Mouse (Mus musculus) kidney, embryonic 14.5 days (tissue): ENCODE data around the gene Fmnl1. TPM values are rescaled to one million over a fixed set of nuclear protein-coding genes. Genes with fewer than 3 reads are reported as not detected.

Experiments used
- ATAC-seq: fragments of 200-750 bp; cut with Nextera tagmentation; 2 replicates; pipeline ENCODE4 v1.8.0; 2017; ENCODE audit warnings: moderate number of reproducible peaks, mild to moderate bottlenecking, moderate TSS enrichment, moderate library complexity; ENCODE audit not compliant: low FRiP score, low TSS enrichment
- H3K27ac ChIP-seq: fragments of 300-500 bp; sonication (generic); 2 replicates; pipeline ENCODE4 v1.5.1; 2014; ENCODE audit warnings: low read depth, mild to moderate bottlenecking, low read length, moderate library complexity, mixed read lengths
- H3K27me3 ChIP-seq: fragments of 300-500 bp; sonication (generic); 2 replicates; pipeline ENCODE4 v1.6.1; 2014; ENCODE audit warnings: mild to moderate bottlenecking, low read length; ENCODE audit not compliant: control insufficient read depth, insufficient read depth
- H3K36me3 ChIP-seq: fragments of 300-500 bp; sonication (generic); 2 replicates; pipeline ENCODE4 v1.6.1; 2014; ENCODE audit warnings: low read length, mixed read lengths; ENCODE audit not compliant: control insufficient read depth, insufficient read depth
- H3K4me1 ChIP-seq: fragments of 300-500 bp; sonication (generic); 2 replicates; pipeline ENCODE4 v1.6.1; 2014; ENCODE audit warnings: low read length, mixed read lengths; ENCODE audit not compliant: control insufficient read depth, insufficient read depth
- H3K4me2 ChIP-seq: fragments of 300-500 bp; sonication (generic); replicated peaks from 2 replicates; pipeline ENCODE4 v1.6.1; 2014; ENCODE audit warnings: low read depth, mild to moderate bottlenecking, low read length
- H3K4me3 ChIP-seq: fragments of 300-500 bp; sonication (generic); 2 replicates; pipeline ENCODE4 v1.5.1; 2014; ENCODE audit warnings: mild to moderate bottlenecking, low read length
- H3K9ac ChIP-seq: fragments of 300-500 bp; sonication (generic); 2 replicates; pipeline ENCODE4 v1.6.1; 2014; ENCODE audit warnings: low read depth, mild to moderate bottlenecking, low read length, moderate library complexity
- H3K9me3 ChIP-seq: fragments of 300-500 bp; sonication (generic); 2 replicates; pipeline ENCODE4 v1.6.1; 2016; ENCODE audit warnings: low read length; ENCODE audit not compliant: control insufficient read depth
- WGBS: fragments of 180-500 bp; shearing (Covaris S2); extraction: QIAGEN DNeasy Blood & Tissue Kit; methylation state at CpG from one replicate; pipeline ENCODE4 v1.1.7; 2014; 5-methylcytosine and 5-hydroxymethylcytosine counted together
- polyA plus RNA-seq: library from polyadenylated mRNA; unstranded; fragments of >200 nt; fragmentation: Nextera tagmentation; extraction: Ambion mirVana; gene quantifications from 2 replicates; pipeline ENCODE4 v1.2.1, GENCODE M21; 2014

Gene Fmnl1
- polyA plus RNA-seq, 1 experiment from 2014 or later = 4.0 TPM

GRCm38 (mm10) chr11:103140763-103141100, 30.2 kb upstream of the Fmnl1 start:
- Histone ChIP-seq H3K27ac (peak overlapping the region; percentile 79), H3K4me1 (peaks cover 29% of the 10 kb centered on the region), H3K9me3 (no peaks in the 10 kb centered on the region), H3K9ac (peak overlapping the region; percentile 40), H3K36me3 (peaks cover 6% of the 10 kb centered on the region; the same call in 1 of the 2 replicates), H3K27me3 (no peaks in the 10 kb centered on the region), H3K4me2 (no peak overlapping the region), H3K4me3 (no peak overlapping the region)
- WGBS = 68% methylated on average over 6 of the region's 6 CpGs
- no peak for ATAC-seq

GRCm38 (mm10) chr11:103141101-103141943, 29.6 kb upstream of the Fmnl1 start:
- Histone ChIP-seq H3K4me1 (peaks cover 29% of the 10 kb centered on the region), H3K9me3 (no peaks in the 10 kb centered on the region), H3K4me3 (no peak overlapping the region), H3K4me2 (peak overlapping the region; percentile 8; the same call in 1 of the 2 replicates), H3K36me3 (peaks cover 6% of the 10 kb centered on the region; the same call in 1 of the 2 replicates), H3K27me3 (no peaks in the 10 kb centered on the region), H3K27ac (peak overlapping the region; percentile 79), H3K9ac (peak overlapping the region; percentile 40; the same call in 1 of the 2 replicates)
- 18% methylated on average over 10 of the region's 11 CpGs for WGBS
- ATAC-seq = peak; percentile 48; the same call in 1 of the 2 replicates

GRCm38 (mm10) chr11:103141944-103142255, 29.0 kb upstream of the Fmnl1 start:
- H3K4me1 ChIP-seq = peaks cover 29% of the 10 kb centered on the region
- H3K9me3 ChIP-seq = no peaks in the 10 kb centered on the region
- ATAC-seq = no peak
- H3K27me3 ChIP-seq = no peaks in the 10 kb centered on the region
- H3K36me3 ChIP-seq = peaks cover 6% of the 10 kb centered on the region; the same call in 1 of the 2 replicates
- H3K9ac ChIP-seq = peak overlapping the region; percentile 4; the same call in 1 of the 2 replicates
- H3K4me3 ChIP-seq = no peak overlapping the region
- peak overlapping the region; percentile 8; the same call in 1 of the 2 replicates for H3K4me2 ChIP-seq
- H3K27ac ChIP-seq = peak overlapping the region; percentile 79
- WGBS = 13% methylated on average over 1 of the region's 1 CpGs

GRCm38 (mm10) chr11:103142441-103143182, 28.3 kb upstream of the Fmnl1 start:
- peak overlapping the region; percentile 35 for H3K4me2 ChIP-seq
- no peaks in the 10 kb centered on the region for H3K27me3 ChIP-seq
- H3K27ac ChIP-seq = peak overlapping the region; percentile 79
- peak overlapping the region; percentile 40 for H3K9ac ChIP-seq
- H3K4me3 ChIP-seq = peak overlapping the region; percentile 16
- peak; percentile 70 for ATAC-seq
- no peaks in the 10 kb centered on the region for H3K9me3 ChIP-seq
- WGBS = 23% methylated on average over 8 of the region's 8 CpGs
- peaks cover 29% of the 10 kb centered on the region for H3K4me1 ChIP-seq
- peaks cover 6% of the 10 kb centered on the region; the same call in 1 of the 2 replicates for H3K36me3 ChIP-seq

GRCm38 (mm10) chr11:103144309-103145285, 26.3 kb upstream of the Fmnl1 start:
- H3K4me2 ChIP-seq = no peak overlapping the region
- H3K27ac ChIP-seq = no peak overlapping the region; the same call in 1 of the 2 replicates
- H3K9ac ChIP-seq = no peak overlapping the region
- peaks cover 29% of the 10 kb centered on the region for H3K4me1 ChIP-seq
- H3K27me3 ChIP-seq = no peaks in the 10 kb centered on the region
- H3K36me3 ChIP-seq = no peaks in the 10 kb centered on the region
- 40% methylated on average over 12 of the region's 12 CpGs for WGBS
- no peak overlapping the region for H3K4me3 ChIP-seq
- no peaks in the 10 kb centered on the region for H3K9me3 ChIP-seq
- no peak for ATAC-seq

GRCm38 (mm10) chr11:103146386-103146785, 24.5 kb upstream of the Fmnl1 start:
- Histone ChIP-seq H3K4me1 (peaks cover 23% of the 10 kb centered on the region), H3K4me2 (no peak overlapping the region), H3K9ac (no peak overlapping the region), H3K4me3 (no peak overlapping the region), H3K27ac (no peak overlapping the region), H3K9me3 (no peaks in the 10 kb centered on the region), H3K27me3 (no peaks in the 10 kb centered on the region), H3K36me3 (no peaks in the 10 kb centered on the region)
- no peak for ATAC-seq
- 93% methylated on average over 4 of the region's 4 CpGs for WGBS

- Histone ChIP-seq H3K4me2 (no peak overlapping the region), H3K4me1 (peaks cover 9% of the 10 kb centered on the region), H3K27me3 (no peaks in the 10 kb centered on the region), H3K9me3 (no peaks in the 10 kb centered on the region), H3K36me3 (no peaks in the 10 kb centered on the region), H3K27ac (no peak overlapping the region), H3K4me3 (no peak overlapping the region), H3K9ac (no peak overlapping the region)
- WGBS = 50% methylated on average over 4 of the region's 4 CpGs
- ATAC-seq = no peak
These were observed 23.1 kb upstream of the Fmnl1 start for GRCm38 (mm10) chr11:103147766-103148165.

- no peak for ATAC-seq
- H3K4me2 ChIP-seq = no peak overlapping the region
- H3K4me1 ChIP-seq = peaks cover 5% of the 10 kb centered on the region; the same call in 1 of the 2 replicates
These were observed 21.1 kb upstream of the Fmnl1 start for GRCm38 (mm10) chr11:103149771-103150170.

More at GRCm38 (mm10) chr11:103149771-103150170, 21.1 kb upstream of the Fmnl1 start:
- Histone ChIP-seq H3K4me3 (no peak overlapping the region), H3K27me3 (no peaks in the 10 kb centered on the region), H3K27ac (no peak overlapping the region), H3K9ac (no peak overlapping the region), H3K36me3 (no peaks in the 10 kb centered on the region), H3K9me3 (no peaks in the 10 kb centered on the region)
- 86% methylated on average over 4 of the region's 4 CpGs for WGBS
